Mouse (Mus musculus): ENCODE results near the gene Vcl. TPM values are rescaled to one million over a fixed set of nuclear protein-coding genes. Genes with fewer than 3 reads are reported as not detected.

The Vcl gene
- total RNA-seq (2021), result 10 to 100 TPM; 60.0 to 79.2 TPM
- long read RNA-seq, experiment 1, full-length matches to known transcripts, result 12 of 42 reads
- long read RNA-seq, experiment 1, partial matches to known transcripts, result 15 of 42 reads
- long read RNA-seq, experiment 1, other reads (novel, unspliced or antisense), result 15 of 42 reads
- long read RNA-seq, experiment 2, full-length matches to known transcripts, result 11 of 34 reads
- long read RNA-seq, experiment 2, partial matches to known transcripts, result 12 of 34 reads
- long read RNA-seq, experiment 2, other reads (novel, unspliced or antisense), result 11 of 34 reads

- peak; percentile 100 for DNase-seq
- intact Hi-C loops (cut with DNase I), result loop anchor here (2.0 kb wide), 1 partner anchor 64 kb away; no protein-coding TSS in a partner anchor
- no peak for TF ChIP-seq CTCF (IDR thresholded peaks at IDR 0.05)
- Histone ChIP-seq H3K4me3 (peak within 1 kb of the TSS; percentile 85), H3K27ac (peak within 1 kb of the TSS; percentile 92)
Measured at GRCm38 (mm10) chr14:20928848-20929745, at the start of gene Vcl. TSS of gene Vcl (plus strand) at chr14:20929398.

- Histone ChIP-seq H3K27ac (peak overlapping the region; percentile 72), H3K4me3 (no peak overlapping the region)
- TF ChIP-seq CTCF (IDR thresholded peaks at IDR 0.05), result no peak
- no peak for DNase-seq
- intact Hi-C loops (cut with DNase I), result no loop called here
Measured at GRCm38 (mm10) chr14:20884691-20885090, 44.5 kb upstream of the Vcl start.

DNA sequence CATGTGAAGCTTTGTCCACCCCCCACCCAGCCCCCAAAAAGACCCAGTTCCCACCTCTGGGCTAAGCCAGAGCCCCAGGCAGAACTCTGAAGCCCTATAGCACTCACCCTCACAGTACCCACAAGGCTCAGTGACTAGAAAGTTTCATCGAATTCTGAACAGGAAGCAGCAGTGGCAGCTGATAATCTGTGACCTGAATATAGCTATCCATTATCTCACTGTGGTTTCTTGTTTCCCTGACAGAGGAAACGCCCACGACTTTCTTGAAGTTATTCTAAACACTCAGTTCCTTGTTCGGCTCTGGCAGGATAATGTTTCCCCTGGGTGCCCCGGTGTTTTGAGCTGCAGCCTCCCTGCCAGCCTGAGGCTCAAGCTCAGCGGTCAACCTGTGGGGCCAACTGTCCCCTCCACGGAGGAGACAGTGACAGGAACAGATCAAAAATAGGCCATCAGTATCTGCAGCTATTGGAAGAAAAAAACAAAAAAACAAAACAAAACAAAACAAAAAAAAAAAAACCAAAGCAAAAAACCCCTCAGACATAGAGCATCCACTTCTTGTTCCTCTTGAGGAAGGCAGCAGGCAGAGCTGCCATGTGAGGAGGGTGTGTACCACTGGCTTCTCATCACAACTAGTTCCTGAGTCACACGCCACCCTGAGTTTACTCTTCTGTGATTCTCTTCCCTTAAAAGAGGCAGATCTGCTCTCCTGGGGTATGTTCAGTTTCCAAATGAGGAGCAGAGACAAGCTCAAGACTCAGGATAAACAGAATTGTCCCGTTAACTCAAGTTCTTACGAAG is 43.9 kb upstream of the Vcl start:
- no peak for DNase-seq
- H3K4me3 ChIP-seq, result no peak overlapping the region
- peak overlapping the region; percentile 72 for H3K27ac ChIP-seq
- intact Hi-C loops (cut with DNase I), result no loop called here
- no peak for TF ChIP-seq CTCF (IDR thresholded peaks at IDR 0.05)

DNA sequence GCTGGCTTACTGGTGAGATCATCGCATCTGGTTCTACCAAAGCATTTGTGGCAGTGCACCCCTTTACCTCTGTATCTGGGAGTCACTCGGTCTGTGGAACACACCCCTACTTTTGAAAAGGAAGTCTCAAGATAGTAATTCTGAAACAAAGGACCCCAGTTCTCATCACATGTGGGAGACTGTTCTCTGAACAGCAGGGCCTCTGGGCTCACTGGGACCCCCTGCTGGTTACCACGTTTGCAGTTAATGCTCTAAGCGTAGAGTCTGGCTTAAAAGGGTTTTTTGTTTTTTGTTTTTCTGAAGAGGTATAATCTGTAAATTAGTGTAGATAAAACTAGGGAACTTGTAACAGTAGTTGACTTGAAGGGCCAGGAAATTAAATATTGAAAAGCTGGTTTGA is 42.9 kb upstream of the Vcl start:
- intact Hi-C loops (cut with DNase I), result no loop called here
- Histone ChIP-seq H3K4me3 (no peak overlapping the region), H3K27ac (peak overlapping the region; percentile 72)
- DNase-seq, result peak; percentile 61
- TF ChIP-seq CTCF (IDR thresholded peaks at IDR 0.05), result peak; percentile 72

GRCm38 (mm10) chr14:20887541-20888085 is 41.6 kb upstream of the Vcl start:
- intact Hi-C loops (cut with DNase I), result no loop called here
- Histone ChIP-seq H3K4me3 (no peak overlapping the region), H3K27ac (no peak overlapping the region)
- no peak for DNase-seq
- TF ChIP-seq CTCF (IDR thresholded peaks at IDR 0.05), result no peak

GRCm38 (mm10) chr14:20891941-20892402 is 37.2 kb upstream of the Vcl start:
- Histone ChIP-seq H3K27ac (peak overlapping the region; percentile 76), H3K4me3 (peak overlapping the region; percentile 48)
- no peak for TF ChIP-seq CTCF (IDR thresholded peaks at IDR 0.05)
- intact Hi-C loops (cut with DNase I), result no loop called here
- no peak for DNase-seq

- no peak for TF ChIP-seq CTCF (IDR thresholded peaks at IDR 0.05)
- intact Hi-C loops (cut with DNase I), result no loop called here
- H3K4me3 ChIP-seq, result no peak overlapping the region
- peak overlapping the region; percentile 76 for H3K27ac ChIP-seq
- peak; percentile 30 for DNase-seq
Measured at GRCm38 (mm10) chr14:20893815-20894214, 35.4 kb upstream of the Vcl start.

DNA sequence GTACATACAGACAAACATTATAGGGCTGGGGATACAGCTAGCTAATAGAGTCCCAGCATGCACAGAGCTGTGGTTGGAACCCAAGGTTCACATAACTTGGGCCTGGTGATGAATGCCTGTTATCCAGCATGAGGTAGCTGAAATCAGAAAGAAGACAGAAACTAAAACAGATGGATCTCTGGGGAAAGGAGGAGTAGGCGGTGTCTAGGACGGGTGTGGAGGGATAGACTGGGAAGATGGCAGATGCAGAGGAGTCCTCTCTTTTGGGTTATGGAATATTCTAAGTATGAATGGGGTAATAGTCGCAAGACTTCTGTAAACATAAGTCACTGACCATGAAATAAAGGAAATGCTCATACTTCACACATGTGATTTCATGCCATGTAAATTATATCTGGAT is 27.9 kb upstream of the Vcl start:
- Histone ChIP-seq H3K27ac (no peak overlapping the region), H3K4me3 (no peak overlapping the region)
- no peak for TF ChIP-seq CTCF (IDR thresholded peaks at IDR 0.05)
- intact Hi-C loops (cut with DNase I), result no loop called here
- no peak for DNase-seq

- Histone ChIP-seq H3K4me3 (no peak overlapping the region), H3K27ac (no peak overlapping the region)
- no peak for TF ChIP-seq CTCF (IDR thresholded peaks at IDR 0.05)
- intact Hi-C loops (cut with DNase I), result no loop called here
- no peak for DNase-seq
Measured at GRCm38 (mm10) chr14:20903137-20903536, 26.1 kb upstream of the Vcl start.

- DNase-seq, result no peak
- no peak overlapping the region for H3K4me3 ChIP-seq
- H3K27ac ChIP-seq, result no peak overlapping the region
- intact Hi-C loops (cut with DNase I), result no loop called here
- TF ChIP-seq CTCF (IDR thresholded peaks at IDR 0.05), result no peak
Measured at GRCm38 (mm10) chr14:20911811-20912210, 17.4 kb upstream of the Vcl start.

- Histone ChIP-seq H3K4me3 (no peak overlapping the region), H3K27ac (no peak overlapping the region)
- intact Hi-C loops (cut with DNase I), result no loop called here
- DNase-seq, result no peak
- TF ChIP-seq CTCF (IDR thresholded peaks at IDR 0.05), result no peak
Measured at GRCm38 (mm10) chr14:20914415-20914814, 14.8 kb upstream of the Vcl start.

Data from gastrocnemius, adult 2 months (tissue).